Mouse (Mus musculus) frontal cortex, postnatal 36 days (tissue): ENCODE data around the gene Cobl.

Source experiments
- DNase-seq, 2 experiments: peaks; one replicate each; pipeline ENCODE4 v3.0.0; 2022; ENCODE audit warnings: low spot score in 2 of 2

Cobl gene

DNA sequence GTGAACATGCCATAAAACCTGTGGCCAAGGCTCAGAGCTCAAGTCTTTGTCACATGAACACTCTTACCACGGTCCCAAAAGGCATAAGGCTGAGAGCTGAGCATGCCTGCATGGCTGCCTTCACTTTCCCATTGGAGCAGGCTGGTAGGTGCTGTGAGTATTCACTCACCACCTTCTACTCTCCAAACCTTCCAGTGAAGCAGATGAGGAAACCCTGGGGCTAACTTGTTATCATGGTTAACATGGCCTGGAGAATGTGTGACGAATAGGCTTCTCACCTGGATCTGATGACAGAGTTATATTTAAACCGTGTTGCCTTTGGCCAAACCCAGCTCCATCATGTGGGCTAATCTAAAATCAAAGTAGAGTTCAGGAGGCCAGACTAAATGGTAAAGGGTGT is 237.4 kb downstream of the Cobl start:
- DNase-seq, result no peak

DNA sequence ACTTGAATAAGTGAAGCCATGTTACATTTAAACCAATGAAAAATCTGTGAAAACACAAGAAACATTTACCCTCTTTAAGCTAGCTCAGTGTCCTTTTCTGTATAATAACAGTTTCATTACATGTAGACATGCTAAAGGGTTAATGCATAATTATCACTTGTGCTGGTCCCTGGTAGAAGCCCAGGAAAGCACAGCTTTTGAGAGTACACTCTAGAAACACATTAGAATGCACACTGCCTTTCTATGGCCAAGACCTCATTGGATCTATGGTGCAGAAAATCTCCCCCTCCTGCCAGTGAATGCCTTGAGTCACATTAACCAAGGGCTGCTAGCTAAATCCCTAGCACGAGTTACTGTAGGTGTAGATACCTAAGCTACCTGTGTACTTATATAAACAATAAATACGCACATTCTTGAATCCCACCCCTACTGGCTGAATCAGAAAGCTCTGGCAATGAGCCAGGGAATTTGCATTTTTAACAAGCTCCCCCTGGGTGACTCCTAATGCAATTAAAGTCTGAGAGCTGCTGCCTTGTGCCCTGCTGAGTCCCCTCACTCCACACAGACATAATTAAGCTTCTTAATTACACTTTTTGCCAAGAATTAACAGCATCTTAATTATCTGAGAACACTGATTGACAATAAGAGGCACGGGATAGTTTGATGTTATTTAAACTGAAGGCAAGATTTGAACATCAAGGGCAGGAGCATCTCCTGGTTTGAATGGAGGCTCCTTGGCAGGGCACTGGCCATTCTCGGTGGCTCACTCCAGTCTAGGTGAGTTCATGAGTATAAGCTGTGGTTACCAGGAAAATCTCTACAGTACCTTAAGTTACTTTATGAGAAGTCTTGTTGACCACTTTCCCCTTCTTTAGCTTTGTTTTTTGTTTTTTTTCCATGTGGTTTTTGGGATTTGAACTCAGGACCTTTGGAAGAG is 244.9 kb downstream of the Cobl start:
- DNase-seq, result no peak

DNA sequence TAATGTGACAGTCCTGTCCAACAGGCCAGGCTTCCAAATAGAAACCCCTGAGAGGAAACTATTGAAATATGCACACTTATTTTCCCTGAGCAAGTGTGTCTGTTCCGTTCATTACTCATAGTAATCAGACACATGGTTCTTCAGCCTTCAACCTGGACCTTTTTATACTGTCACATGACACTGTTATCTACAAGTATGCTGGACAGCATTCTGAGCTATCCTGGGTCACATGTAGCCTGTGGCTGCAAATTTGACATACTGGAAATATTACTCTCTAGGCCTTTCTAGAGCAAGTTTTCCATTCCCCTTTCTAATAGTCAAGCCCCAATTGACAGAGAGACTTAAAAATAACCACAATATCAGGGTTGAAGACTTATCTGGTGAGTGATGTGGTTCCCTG is 247.9 kb downstream of the Cobl start:
- DNase-seq, result no peak

DNA sequence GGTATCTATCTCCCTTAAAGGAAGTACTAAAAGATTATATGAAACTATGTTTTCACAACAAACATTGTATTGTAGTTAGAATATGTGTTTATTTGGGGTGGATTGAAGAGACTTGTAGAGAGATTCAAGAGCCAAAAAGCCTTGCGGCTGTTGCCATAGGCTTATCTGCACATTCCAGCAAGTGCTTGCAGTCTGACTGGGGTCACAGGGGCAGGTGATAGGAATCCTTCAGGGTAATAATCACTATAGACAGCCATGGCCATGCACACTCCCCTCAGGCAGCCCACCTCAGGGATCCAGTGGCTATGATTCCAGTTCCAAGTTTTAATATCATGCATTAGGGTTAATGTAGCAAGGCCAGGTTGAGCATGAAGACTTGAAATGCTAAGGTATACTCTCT is 249.2 kb downstream of the Cobl start:
- DNase-seq, result no peak

DNA sequence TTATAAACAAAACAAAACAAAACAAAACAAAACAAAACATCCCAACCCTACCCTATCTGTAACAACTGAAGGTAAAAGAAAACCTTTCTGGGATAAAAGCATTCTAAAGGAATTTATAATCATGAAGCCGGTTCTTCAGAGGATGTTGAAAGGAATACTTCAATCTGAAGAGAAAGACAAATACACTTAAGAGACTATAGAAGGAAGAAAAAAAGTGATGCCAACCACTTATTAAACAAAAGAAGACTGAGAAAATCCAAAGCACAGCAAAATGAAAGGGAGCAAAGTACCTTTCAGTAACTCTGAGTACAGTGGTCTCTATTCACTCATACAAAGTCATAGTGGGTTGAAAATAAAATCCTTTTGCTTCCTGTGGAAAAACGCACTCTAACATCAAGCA is 256.2 kb downstream of the Cobl start:
- no peak for DNase-seq

DNA sequence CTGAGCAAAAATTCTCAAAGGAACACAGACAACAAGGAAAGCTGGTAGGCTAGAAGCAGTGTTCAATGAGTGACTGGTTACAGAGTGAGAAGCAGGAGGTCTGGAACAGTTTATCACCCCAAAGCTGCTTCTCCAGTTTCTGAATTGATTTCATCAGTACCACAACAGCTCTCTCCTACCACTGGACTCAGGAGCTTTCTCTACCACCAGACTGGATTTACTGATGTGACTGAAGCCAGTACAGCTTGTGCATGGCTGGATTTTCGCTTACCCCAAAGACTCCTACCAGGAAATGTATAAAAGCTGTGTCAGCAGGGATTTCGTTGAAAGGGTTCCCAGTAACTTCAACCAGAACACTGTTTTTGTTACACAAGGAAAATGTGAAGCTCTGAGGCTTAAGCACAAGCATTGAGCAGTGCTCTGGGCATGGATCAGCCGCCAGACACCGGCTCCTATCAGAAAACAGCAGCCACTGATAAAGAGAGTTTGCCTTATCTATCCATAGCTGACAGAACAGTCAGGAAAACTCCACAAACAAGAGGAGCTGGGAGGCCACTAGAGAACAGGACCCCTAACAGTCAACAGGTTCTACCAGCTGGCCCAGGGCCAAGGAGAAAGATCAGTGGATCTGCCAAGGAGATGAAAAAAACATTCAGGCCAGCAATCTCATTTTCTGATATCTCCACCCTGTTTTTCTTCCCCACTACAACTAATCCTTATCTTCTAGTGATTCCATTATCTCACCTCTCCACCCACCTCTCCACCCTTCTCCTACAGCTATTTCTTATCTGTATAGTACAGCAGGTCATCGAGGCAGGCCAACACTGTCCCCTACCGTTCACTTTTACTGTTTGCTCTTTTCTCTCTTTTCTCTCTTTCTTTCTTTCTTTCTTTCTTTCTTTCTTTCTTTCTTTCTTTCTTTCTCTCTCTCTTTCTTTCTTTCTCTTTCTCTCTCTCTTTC is 259.3 kb downstream of the Cobl start:
- DNase-seq, result no peak

DNA sequence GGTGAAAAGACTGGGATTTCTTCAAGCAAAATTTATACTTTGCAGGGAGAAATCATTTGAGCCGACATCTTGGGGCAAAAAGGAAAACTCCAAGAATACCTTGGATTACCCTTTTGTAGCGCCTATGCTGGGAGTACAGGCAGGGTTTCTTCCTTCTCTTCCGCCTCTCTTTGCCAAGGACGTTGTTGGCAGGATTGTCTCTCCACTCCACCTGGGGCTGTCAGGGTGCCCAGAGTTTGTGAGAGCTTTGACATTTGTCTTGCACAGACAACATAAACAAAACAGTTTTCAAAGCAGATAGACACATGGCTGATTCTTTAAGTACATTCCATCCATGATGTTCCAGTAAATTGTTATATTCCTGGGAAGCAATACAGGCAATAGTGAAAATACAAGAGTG is 265.3 kb downstream of the Cobl start:
- no peak for DNase-seq

DNA sequence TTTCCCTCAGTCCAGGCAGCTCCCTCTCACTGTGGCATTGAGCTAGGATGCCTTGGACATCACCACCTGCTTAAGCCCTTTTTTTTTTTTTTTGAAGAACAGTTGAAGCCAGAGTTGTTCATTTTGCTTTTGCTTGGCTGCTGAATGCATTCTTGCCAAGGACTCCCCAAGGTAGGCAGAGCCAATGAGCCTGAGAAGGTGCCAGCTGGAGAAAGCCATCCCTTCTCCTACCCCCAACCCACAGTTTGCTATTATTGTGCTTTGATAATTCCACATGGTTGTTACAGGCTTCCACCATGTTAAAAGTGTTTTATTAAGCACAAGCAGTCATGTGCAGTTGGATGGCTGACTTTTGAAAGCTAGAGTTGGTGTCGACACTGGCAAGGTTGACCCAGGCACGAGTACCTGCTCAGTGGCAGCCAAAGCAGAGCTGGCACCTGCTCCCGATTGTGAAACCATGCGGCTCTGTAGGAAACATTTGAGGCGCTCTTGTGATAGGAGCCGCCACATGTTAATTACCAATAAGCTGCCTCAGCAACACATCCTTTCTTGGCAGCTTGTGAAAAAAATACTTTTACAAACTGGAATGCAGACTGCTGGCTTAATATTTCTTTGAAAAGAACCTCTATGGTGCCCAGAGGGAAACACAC is 265.9 kb downstream of the Cobl start:
- DNase-seq, result no peak

DNA sequence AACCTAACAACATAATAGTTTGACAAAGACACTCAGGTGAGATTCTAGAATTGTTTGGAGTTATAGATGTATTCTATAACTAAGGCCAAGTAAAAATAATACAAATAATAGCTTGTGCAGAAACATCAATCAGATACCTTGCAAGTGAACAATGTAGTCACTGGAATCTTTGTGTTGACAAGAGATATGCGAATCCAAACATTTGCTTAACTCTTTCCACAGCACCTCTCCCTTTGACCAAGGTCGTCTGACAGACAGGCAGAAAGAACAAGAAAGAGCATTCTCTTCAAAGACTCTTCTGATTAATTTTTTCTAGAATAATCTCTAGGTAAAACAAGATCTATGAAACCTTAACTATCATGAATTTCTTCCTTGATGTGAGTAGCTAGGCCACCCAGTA is 266.7 kb downstream of the Cobl start:
- DNase-seq, result no peak

DNA sequence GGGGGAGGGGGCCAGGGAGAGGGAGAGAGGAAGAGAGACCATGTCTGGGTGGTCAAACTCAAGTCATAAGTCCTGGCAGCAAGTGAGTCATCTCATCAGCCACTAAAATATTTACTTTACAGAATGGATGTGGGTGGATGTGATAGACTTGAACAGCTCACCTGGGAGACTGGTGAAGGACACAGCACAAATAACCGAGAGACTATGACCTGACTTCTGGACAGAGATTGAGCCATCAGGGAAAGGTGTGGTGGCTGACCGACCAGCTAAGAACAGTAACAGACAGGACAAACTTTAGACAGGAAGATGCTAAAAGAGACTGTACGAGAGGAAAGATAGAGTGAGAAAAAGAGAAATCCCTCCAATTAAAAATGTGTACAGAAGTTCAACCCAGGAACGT is 267.2 kb downstream of the Cobl start:
- no peak for DNase-seq

DNA sequence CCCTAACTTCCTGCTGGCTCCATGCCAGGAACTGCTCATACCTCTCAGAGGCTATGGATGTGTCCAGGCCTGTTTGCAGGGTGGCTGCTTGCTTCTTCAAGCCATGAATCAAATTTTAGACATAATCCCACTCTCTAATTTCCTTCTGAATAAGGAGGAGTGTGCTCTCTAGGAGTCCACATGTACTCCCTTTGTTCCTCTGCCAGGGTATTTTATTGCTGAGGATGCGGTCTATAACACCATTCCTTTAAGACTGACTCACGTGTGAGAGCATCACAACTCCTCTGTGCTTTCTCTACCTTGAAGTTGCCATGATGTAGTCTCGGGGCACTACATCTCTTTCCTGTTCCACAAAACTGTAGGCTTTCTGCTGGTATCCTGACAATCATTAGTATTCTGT is 269.4 kb downstream of the Cobl start:
- DNase-seq, result no peak

DNA sequence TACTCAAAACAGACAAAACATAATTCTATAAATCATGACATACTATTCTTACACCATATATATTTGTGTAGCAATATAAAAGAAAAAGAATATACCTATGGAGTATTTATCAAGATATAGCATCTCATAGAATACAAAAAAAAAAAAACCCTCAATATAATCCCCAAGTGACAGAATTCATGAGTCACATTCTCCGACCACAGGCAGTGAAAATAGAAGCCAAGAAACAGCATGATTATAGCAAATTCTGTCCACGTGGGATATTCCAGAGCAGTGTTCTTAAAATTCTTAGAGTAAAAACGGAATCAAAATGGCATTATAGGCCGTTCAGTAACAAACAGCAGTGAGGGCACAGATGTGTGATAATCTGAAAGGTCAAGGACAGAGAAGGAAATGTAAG is 271.4 kb downstream of the Cobl start:
- DNase-seq, result no peak

DNA sequence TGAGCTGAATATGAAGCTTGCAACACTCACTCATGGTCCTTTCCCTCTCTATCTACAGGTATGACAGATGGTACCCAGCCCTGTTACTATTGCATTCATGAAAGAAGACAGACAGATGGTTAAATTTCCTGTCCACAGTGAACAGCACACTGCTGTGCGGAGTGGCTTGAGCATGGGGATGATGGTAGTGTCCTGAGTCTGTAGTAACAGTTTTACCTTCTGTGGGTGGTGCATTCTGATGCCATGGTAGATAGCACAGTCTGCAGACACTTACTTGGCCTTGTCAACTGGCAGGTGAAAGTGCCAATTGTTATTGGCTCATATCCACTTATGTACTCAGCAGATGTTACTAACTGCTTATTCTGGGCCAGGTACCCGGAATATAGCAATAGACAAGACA is 273.4 kb downstream of the Cobl start:
- no peak for DNase-seq

DNA sequence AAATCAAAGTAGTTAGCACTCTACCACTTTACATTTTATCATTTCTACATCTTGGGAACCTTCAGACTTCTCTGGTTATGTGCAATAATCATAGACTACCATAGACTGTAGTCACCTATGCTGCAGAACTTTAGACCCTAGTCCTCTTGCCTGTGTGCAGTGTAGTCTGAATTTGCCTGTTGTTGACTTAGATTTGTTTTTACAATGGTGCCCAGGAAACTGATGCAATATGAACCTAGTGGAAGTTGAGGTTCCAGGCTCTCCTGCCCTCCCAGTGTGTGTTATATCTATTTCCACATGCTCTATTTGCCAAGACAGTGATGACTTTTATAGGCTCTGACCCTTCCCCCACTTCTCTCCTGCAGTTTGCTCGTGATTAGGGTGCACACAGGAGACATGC is 274.3 kb downstream of the Cobl start:
- DNase-seq, result no peak
